Mouse (Mus musculus): Measurements from ENCODE around the gene Rap2b.

The Rap2b gene

GRCm38 (mm10) chr3:61376001-61376400, 14.6 kb downstream of the Rap2b start:
- in situ Hi-C loops (cut with MboI, MseI), result no loop called here

GRCm38 (mm10) chr3:61386368-61386767, 24.9 kb downstream of the Rap2b start:
- in situ Hi-C loops (cut with MboI, MseI), result no loop called here

GRCm38 (mm10) chr3:61391564-61391963, 30.1 kb downstream of the Rap2b start:
- in situ Hi-C loops (cut with MboI, MseI), result no loop called here

GRCm38 (mm10) chr3:61392881-61393280, 31.4 kb downstream of the Rap2b start:
- in situ Hi-C loops (cut with MboI, MseI), result no loop called here

- in situ Hi-C loops (cut with MboI, MseI), result no loop called here
These were observed 32.1 kb downstream of the Rap2b start for GRCm38 (mm10) chr3:61393520-61393919.

GRCm38 (mm10) chr3:61395382-61395781, 33.9 kb downstream of the Rap2b start:
- in situ Hi-C loops (cut with MboI, MseI), result no loop called here

- in situ Hi-C loops (cut with MboI, MseI), result no loop called here
These were observed 35.3 kb downstream of the Rap2b start for GRCm38 (mm10) chr3:61396728-61397127.

- in situ Hi-C loops (cut with MboI, MseI), result no loop called here
These were observed 39.5 kb downstream of the Rap2b start for GRCm38 (mm10) chr3:61400823-61401387.

- in situ Hi-C loops (cut with MboI, MseI), result no loop called here
These were observed 45.5 kb downstream of the Rap2b start for GRCm38 (mm10) chr3:61406921-61407320.

GRCm38 (mm10) chr3:61409683-61410082, 48.2 kb downstream of the Rap2b start:
- in situ Hi-C loops (cut with MboI, MseI), result no loop called here

- in situ Hi-C loops (cut with MboI, MseI), result no loop called here
These were observed 54.4 kb downstream of the Rap2b start for GRCm38 (mm10) chr3:61415883-61416282.
